Mouse (Mus musculus) E14TG2a.4 (cell line): ENCODE measurements at regions not wholly inside any gene's neighbourhood (a gene's known extent, or its start where the extent isn't known, plus 50 kb on each side); places are given as distances from the start of the nearest gene placed in this dataset.

Experiments
- CTCF ChIP-seq: conservative IDR thresholded peaks from 2 replicates; pipeline ENCODE4 v1.5.1; 2014; ENCODE audit warnings: low read length
- NANOG ChIP-seq: IDR thresholded peaks from 2 replicates; pipeline ENCODE4 v1.6.1; 2014; ENCODE audit warnings: borderline replicate concordance, low read length, mixed read lengths

DNA sequence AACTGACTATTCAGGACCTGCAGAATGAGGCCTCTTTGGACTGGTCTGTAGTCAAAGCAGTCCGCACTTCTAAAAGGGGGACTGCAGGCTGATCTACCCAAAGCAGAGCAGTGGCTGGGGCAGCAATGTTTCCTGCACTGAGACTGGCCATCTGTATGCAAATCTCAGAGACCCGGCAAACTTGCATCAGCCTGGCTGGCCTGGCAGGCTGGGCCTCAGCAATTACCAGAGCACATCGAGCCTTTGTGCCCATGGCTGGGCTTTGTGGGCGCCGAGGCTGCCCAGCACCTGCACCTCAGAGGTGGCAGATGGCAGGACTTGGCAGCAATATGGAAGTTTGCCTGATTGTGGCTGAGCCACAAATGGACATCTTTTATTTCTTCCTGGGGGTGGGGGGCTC lies 64.2 kb downstream of the Mycn start:
- no peak for TF ChIP-seq CTCF
- no peak for TF ChIP-seq NANOG
